Mouse (Mus musculus): Measurements from ENCODE around the gene Smg8.

Smg8 gene

GRCm38 (mm10) chr11:87043052-87043451 lies 43.5 kb downstream of the Smg8 start:
- DNase-seq: no peak

GRCm38 (mm10) chr11:87039307-87039963 lies 47.1 kb downstream of the Smg8 start:
- no peak for DNase-seq

- DNase-seq: no peak
These were observed 50.4 kb downstream of the Smg8 start for GRCm38 (mm10) chr11:87036180-87036579.

- no peak for DNase-seq
These were observed 58.4 kb downstream of the Smg8 start for GRCm38 (mm10) chr11:87028212-87028611.

All from cerebellum, adult 11-12 months (tissue).